Mouse (Mus musculus): ENCODE measurements around the gene Mpv17.

The Mpv17 gene

DNA sequence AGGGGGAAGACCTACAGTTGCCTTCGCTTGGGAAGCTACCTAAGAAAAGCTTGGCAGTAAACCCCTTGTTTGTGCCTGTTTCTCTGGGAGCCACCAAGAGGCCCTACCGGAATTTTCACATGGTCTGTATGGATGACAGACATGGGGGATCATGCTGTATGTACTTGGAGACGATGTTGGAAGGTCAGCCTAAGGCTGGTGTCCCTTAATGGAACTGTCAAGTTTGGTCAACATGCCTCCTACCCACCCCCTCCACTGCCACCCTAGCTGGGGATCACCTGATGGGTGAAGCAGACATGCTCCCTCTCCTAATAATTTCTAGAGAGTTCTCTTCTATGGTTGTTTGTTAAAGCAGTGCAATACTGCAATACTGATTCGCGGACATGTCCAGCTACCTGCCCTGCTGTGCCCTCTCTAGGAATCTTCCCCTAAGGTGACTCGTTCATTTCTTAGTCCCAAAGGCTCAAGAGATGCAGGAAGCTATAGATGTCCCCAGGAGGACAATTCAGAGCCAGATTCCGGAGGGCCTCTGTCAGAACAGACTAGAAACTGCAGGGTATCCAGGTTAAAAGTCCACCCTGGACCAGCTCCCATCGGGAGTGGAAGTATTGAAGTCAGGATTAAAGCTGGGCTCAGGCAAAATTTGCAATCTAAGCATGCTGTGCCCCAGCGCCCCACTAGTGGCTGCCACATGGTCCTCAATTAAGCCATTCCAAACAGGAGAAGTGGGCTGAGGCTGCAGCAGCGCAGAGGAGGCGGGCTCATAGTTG lies 58.2 kb downstream of the Mpv17 start:
- DNase-seq: no peak

DNA sequence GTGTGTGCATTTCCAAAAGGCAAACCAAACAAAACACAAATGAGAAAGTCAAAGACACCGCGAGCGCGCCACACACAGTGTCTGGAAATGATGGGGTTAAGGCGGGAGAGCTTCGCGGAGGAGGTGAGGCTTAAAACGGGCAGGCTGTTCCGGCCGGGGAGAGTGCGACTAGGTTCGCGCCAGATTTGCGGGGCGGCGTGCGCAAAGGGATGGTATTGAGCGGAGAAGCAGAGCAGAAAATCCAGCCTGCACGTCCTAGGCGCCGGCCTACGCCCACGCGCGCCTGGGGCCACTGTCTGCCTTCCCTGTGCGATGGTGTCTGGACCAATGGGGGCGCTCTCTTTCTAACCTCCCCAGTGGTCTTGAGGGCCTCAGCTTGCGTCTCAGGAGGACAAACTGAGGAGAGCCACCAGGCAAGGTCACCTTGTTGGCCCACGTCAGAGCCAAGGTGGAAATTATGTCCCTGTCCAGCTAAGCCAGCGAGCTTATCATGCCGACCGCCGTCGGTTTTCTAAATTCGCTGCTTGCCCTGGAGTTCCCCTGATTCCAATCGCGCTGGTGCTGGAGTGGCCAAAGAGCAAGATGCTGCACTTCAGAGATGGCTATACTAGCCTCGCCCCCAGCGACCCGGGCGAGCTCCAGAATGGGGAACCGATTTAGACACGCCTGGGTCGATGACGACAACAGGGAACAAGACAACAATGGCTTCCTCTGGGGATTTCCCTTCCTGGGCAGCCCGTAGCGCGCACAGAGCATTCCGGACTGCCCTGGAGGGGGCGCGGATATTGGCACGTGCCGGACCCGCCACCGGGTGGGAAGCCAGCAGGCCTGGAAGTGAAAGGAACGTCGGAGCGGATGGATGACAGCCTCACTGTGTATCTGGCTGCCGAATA lies 59.0 kb downstream of the Mpv17 start:
- peak; percentile 74 to 80 for DNase-seq

DNA sequence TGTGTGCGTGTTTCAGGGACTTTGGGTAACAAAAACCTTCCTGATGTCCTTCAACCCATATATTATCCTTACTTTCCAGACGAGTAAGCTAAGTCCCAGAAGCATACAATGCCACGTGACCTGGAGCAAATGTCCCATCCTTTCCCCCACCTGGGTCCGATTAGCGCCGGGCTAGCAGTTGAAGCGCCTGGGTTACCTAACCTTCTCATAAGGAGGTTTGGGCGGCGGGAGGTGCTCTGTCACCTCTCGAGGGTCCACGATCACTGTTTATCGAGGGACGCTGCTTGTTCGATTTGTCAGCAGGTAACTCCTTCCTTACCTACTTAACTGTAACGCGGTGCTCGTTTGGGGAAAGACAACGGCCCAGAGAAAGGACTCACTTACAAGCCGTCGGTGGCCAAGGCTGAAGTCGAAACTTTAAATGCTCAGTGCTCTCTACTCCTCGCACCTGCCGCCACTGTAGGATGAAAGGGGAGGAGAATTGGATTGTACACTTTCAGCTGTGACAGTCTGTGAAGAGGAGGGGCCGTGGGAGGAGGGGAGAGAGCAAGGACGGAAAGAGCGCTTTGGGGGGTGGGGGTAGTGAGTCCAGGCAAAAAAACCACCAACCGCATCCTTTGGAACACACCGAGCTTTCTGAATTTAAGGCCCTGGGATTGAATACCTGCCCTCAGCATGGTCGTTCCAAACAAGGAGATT lies 59.8 kb downstream of the Mpv17 start:
- DNase-seq: no peak

DNA sequence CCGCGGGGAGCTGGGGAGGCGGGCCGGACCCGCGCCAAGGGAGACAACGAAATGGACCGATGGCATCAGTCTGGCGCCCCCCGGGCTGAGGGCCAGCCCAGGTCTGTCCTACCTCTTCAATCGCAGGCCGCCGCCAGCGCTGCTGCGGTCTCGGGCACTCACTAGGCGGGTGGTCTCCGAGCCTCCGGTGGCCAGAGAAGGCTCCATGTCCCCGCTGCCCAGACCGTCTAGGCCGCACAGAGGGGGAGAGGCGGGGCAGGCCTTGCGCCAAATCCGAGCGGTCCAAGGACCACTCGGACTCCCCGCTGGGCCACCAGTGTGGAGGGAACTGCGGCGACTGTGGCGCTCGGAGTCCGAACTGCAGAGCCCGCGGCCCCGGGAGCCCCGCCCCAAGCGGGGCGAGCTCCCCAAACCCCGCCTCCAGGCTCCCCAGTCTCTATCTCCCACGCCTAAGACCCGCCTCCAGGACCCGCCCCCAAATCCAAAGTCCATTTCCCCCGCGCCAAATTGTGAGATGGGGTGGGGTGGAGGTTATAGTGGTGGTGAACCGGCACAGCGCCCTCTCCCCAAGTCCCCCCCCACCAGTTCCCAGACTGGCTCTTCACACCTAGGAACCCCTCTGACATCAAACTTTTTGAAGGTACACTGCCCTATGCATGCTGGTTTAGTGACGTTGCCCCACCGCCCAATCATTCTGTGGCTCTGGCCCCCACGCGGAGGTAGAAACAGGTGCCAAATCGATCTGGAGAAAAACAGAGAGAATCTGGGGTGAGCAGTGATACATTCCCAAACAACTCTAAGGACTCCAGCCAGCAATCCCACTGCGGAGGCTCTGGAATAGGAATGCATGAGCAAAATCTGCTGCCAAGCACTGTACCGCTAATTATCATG lies 60.7 kb downstream of the Mpv17 start:
- DNase-seq: peak; percentile 39 to 45

DNA sequence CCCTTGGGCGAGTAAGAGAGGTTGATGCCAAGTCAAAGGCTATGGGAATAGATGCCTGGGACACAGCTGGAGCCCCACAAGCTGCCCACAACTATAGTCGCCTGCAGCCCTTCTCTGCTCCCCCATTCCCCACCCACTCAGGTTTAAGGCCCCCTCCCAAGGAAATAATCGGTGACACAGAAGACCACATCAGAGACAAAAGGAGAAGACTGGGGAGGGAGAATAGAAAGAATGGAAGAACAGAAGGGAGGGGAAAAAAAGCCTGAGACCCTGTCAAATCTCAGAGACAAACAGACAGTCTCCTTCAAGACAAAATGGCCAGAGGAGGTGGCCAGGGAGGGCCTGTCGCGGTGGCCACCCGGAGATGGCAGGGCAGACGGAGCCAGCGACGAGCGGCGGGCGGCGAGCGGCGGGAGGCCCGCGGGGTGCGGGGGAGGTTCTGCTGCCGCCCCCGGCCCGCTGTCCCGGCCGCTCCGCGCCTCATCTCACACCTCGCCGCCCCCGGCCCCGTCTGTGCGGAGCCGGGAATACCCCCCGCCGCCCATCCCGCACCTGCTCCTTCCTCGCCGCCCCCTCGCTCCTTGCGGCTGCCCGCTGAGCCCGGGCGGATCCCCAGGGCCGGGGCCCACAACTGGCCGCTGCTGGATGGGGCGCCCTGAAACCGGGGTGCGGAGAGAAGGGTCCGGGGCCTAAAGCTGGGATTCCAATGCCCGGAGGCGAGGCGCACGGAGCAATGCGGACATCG lies 61.6 kb downstream of the Mpv17 start:
- DNase-seq: no peak

All from lung, adult 18-20 months (tissue).